Mouse (Mus musculus) olfactory bulb, adult 2 months (tissue): Measurements from ENCODE around the gene Pou2f3. TPM values are rescaled to one million over a fixed set of nuclear protein-coding genes. Genes with fewer than 3 reads are reported as not detected.

ENCODE experiments used
- H3K27ac ChIP-seq: fragments of 200-500 bp; 2 replicates; pipeline ENCODE4 v1.5.1; 2012; ENCODE audit warnings: low read depth, low read length; ENCODE audit not compliant: insufficient read depth
- H3K4me1 ChIP-seq: fragments of 200-500 bp; 2 replicates; pipeline ENCODE4 v1.6.1; 2012; ENCODE audit warnings: low read length; ENCODE audit not compliant: control insufficient read depth, insufficient read depth
- H3K4me3 ChIP-seq: fragments of 200-500 bp; 2 replicates; pipeline ENCODE4 v1.5.1; 2012; ENCODE audit warnings: mild to moderate bottlenecking, low read depth, low read length, moderate library complexity; ENCODE audit not compliant: insufficient read depth
- CTCF ChIP-seq: fragments of 200-500 bp; IDR thresholded peaks from 2 replicates; pipeline ENCODE4 v1.5.1; 2012; ENCODE audit warnings: low read depth, mild to moderate bottlenecking, low read length, moderate library complexity; ENCODE audit not compliant: insufficient read depth
- POLR2A ChIP-seq: fragments of 200-500 bp; IDR thresholded peaks from 2 replicates; pipeline ENCODE4 v1.6.1; 2012; ENCODE audit warnings: mild to moderate bottlenecking, low read depth, low read length, moderate library complexity; ENCODE audit not compliant: insufficient read depth
- WGBS: fragments of 180-500 bp; shearing (Covaris S2); methylation state at CpG from one replicate; pipeline ENCODE4 v1.1.7; 2018; 5-methylcytosine and 5-hydroxymethylcytosine counted together
- polyA plus RNA-seq: library from polyadenylated mRNA; stranded (reverse); fragments of >200 nt; gene quantifications from 2 replicates; pipeline ENCODE4 v1.2.4, GENCODE M21; 2012; ENCODE audit warnings: low replicate concordance; ENCODE audit not compliant: missing spikeins, insufficient read depth, insufficient read length

Pou2f3 gene
- polyA plus RNA-seq, 1 experiment = not detected

- H3K4me3 ChIP-seq = no peak overlapping the region
- 76% methylated on average over 5 of the region's 5 CpGs for WGBS
- H3K27ac ChIP-seq = no peak overlapping the region
- peaks cover 30% of the 10 kb centered on the region for H3K4me1 ChIP-seq
- no peak for TF ChIP-seq POLR2A
- TF ChIP-seq CTCF = no peak
Observed at GRCm38 (mm10) chr9:43234496-43234895, 24.3 kb upstream of the Pou2f3 start.

GRCm38 (mm10) chr9:43233515-43233914 is 23.3 kb upstream of the Pou2f3 start:
- no peak for TF ChIP-seq POLR2A
- no peak for TF ChIP-seq CTCF
- peaks cover 29% of the 10 kb centered on the region for H3K4me1 ChIP-seq
- H3K27ac ChIP-seq = no peak overlapping the region
- 100% methylated on average over 1 of the region's 1 CpGs for WGBS
- no peak overlapping the region for H3K4me3 ChIP-seq

- 80% methylated on average over 5 of the region's 5 CpGs for WGBS
Observed at GRCm38 (mm10) chr9:43233044-43233443, 22.9 kb upstream of the Pou2f3 start.

GRCm38 (mm10) chr9:43232286-43232685 is 22.1 kb upstream of the Pou2f3 start:
- 47% methylated on average over 5 of the region's 5 CpGs for WGBS
- TF ChIP-seq CTCF (no peak), POLR2A (no peak)
- H3K27ac ChIP-seq = no peak overlapping the region

More at GRCm38 (mm10) chr9:43233044-43233443, 22.9 kb upstream of the Pou2f3 start:
- no peak overlapping the region for H3K4me3 ChIP-seq
- H3K27ac ChIP-seq = no peak overlapping the region
- H3K4me1 ChIP-seq = peaks cover 29% of the 10 kb centered on the region
- TF ChIP-seq POLR2A = no peak
- TF ChIP-seq CTCF = no peak

GRCm38 (mm10) chr9:43231805-43232204 is 21.6 kb upstream of the Pou2f3 start:
- Histone ChIP-seq H3K27ac (no peak overlapping the region), H3K4me1 (peaks cover 29% of the 10 kb centered on the region), H3K4me3 (no peak overlapping the region)
- 75% methylated on average over 4 of the region's 4 CpGs for WGBS
- no peak for TF ChIP-seq CTCF
- no peak for TF ChIP-seq POLR2A

More at GRCm38 (mm10) chr9:43232286-43232685, 22.1 kb upstream of the Pou2f3 start:
- no peak overlapping the region for H3K4me3 ChIP-seq
- peaks cover 29% of the 10 kb centered on the region for H3K4me1 ChIP-seq

GRCm38 (mm10) chr9:43230886-43231285 is 20.7 kb upstream of the Pou2f3 start:
- H3K4me3 ChIP-seq = no peak overlapping the region
- H3K4me1 ChIP-seq = peaks cover 29% of the 10 kb centered on the region
- WGBS = 81% methylated on average over 4 of the region's 4 CpGs
- H3K27ac ChIP-seq = no peak overlapping the region
- TF ChIP-seq CTCF (no peak), POLR2A (no peak)

- H3K4me3 ChIP-seq = no peak overlapping the region
- WGBS = 76% methylated on average over 7 of the region's 7 CpGs
- TF ChIP-seq POLR2A (no peak), CTCF (no peak)
- H3K4me1 ChIP-seq = peaks cover 28% of the 10 kb centered on the region
- H3K27ac ChIP-seq = no peak overlapping the region
Observed at GRCm38 (mm10) chr9:43229962-43230361, 19.8 kb upstream of the Pou2f3 start.

GRCm38 (mm10) chr9:43229398-43229895 is 19.3 kb upstream of the Pou2f3 start:
- no peak overlapping the region for H3K27ac ChIP-seq
- 94% methylated on average over 10 of the region's 10 CpGs for WGBS

GRCm38 (mm10) chr9:43228745-43229144 is 18.6 kb upstream of the Pou2f3 start:
- Histone ChIP-seq H3K4me3 (no peak overlapping the region), H3K4me1 (peaks cover 31% of the 10 kb centered on the region), H3K27ac (no peak overlapping the region)
- 92% methylated on average over 2 of the region's 2 CpGs for WGBS
- TF ChIP-seq POLR2A (no peak), CTCF (no peak)

More at GRCm38 (mm10) chr9:43229398-43229895, 19.3 kb upstream of the Pou2f3 start:
- TF ChIP-seq CTCF (no peak), POLR2A (no peak)
- Histone ChIP-seq H3K4me1 (peaks cover 31% of the 10 kb centered on the region), H3K4me3 (no peak overlapping the region)
